Mouse (Mus musculus) heart, embryonic 15.5 days (tissue): Measurements from ENCODE around the gene Odaph. TPM values are rescaled to one million over a fixed set of nuclear protein-coding genes. Genes with fewer than 3 reads are reported as not detected.
"Not testable (repeated sequence)": the region's sequence is repeated elsewhere in the genome, so short reads cannot be mapped to it uniquely, and the experiment has no call there.

Experiments
- ATAC-seq: fragments of 200-750 bp; cut with Nextera tagmentation; replicated peaks from 2 replicates; pipeline ENCODE4 v1.8.0; 2017; ENCODE audit warnings: low read depth, moderate TSS enrichment; ENCODE audit not compliant: insufficient number of reproducible peaks, insufficient read depth, low FRiP score
- H3K27ac ChIP-seq: fragments of 300-500 bp; sonication (generic); 2 replicates; pipeline ENCODE4 v1.5.1; 2015; ENCODE audit warnings: mild to moderate bottlenecking, inconsistent platforms
- H3K27me3 ChIP-seq: fragments of 300-500 bp; sonication (generic); 2 replicates; pipeline ENCODE4 v1.6.1; 2015; ENCODE audit warnings: inconsistent platforms
- H3K36me3 ChIP-seq: fragments of 300-500 bp; sonication (generic); 2 replicates; pipeline ENCODE4 v1.6.1; 2015; ENCODE audit warnings: mild to moderate bottlenecking, inconsistent platforms
- H3K4me1 ChIP-seq: fragments of 300-500 bp; sonication (generic); replicated peaks from 2 replicates; pipeline ENCODE4 v1.6.1; 2015; ENCODE audit warnings: inconsistent platforms
- H3K4me2 ChIP-seq: fragments of 300-500 bp; sonication (generic); 2 replicates; pipeline ENCODE4 v1.6.1; 2015; ENCODE audit warnings: inconsistent platforms, mild to moderate bottlenecking, moderate library complexity
- H3K4me3 ChIP-seq: fragments of 300-500 bp; sonication (generic); 2 replicates; pipeline ENCODE4 v1.5.1; 2015; ENCODE audit warnings: mild to moderate bottlenecking, inconsistent platforms
- H3K9ac ChIP-seq: fragments of 300-500 bp; sonication (generic); 2 replicates; pipeline ENCODE4 v1.6.1; 2015; ENCODE audit warnings: mild to moderate bottlenecking, inconsistent platforms
- H3K9me3 ChIP-seq: fragments of 300-500 bp; sonication (generic); replicated peaks from 2 replicates; pipeline ENCODE4 v1.6.1; 2016; ENCODE audit warnings: inconsistent platforms
- WGBS: fragments of 180-500 bp; shearing (Covaris S2); methylation state at CpG from one replicate; pipeline ENCODE4 v1.1.7; 2015; ENCODE audit warnings: mixed read lengths; 5-methylcytosine and 5-hydroxymethylcytosine counted together
- polyA plus RNA-seq: library from polyadenylated mRNA; unstranded; fragments of >200 nt; fragmentation: Nextera tagmentation; extraction: Ambion mirVana; gene quantifications from 2 replicates; pipeline ENCODE4 v1.2.1, GENCODE M21; 2015

Gene Odaph
- not detected in 2 replicates for polyA plus RNA-seq

DNA sequence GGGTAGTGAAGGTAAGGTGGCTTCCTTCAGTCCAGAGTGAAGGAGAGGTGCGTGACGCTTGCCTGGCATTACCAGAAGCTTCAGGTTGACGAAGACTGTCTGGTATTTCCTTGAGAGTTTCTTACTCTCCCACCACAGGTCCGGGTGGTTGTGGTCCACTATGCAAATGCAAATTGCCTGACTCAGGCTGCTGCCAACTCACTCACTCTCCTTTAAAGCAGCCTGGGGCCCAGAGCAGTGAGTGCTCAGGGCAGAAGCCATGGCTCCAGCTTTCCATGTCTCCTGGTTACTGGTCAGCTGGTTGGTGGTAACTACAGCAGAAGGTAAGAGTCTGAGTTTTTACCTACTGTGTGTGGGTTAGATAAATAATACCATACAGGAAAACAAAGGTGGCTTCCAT is at the start of gene Odaph:
Gene Odaph, plus strand, starts transcription at position 240 of the 400 bp plus-strand sequence.
- Histone ChIP-seq H3K9me3 (no peaks in the 10 kb centered on the region), H3K36me3 (no peaks in the 10 kb centered on the region), H3K27me3 (no peaks in the 10 kb centered on the region), H3K4me3 (no peak within 1 kb of the TSS), H3K4me1 (no peaks in the 10 kb centered on the region), H3K4me2 (no peak within 1 kb of the TSS), H3K9ac (no peak within 1 kb of the TSS), H3K27ac (no peak within 1 kb of the TSS)
- 70% methylated on average over 4 of the region's 4 CpGs for WGBS
- no peak for ATAC-seq

DNA sequence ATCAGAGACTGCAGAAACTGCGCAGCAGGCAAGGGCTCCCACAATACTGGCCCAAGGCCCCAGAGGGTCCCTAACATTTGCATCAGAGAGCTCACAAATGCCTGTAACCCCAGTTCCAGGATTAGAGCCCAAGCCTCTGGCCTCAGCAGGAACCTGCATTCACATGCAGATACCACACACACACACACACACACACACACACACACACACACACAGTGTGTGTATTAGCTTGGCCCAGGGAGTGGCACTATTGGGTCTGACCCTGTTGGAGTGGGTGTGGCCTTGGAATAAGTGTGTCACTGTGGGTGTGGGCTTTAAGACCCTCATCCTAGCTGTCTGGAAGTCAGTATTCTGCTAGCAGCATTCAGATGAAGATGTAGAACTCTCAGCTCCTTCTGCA is 41.7 kb upstream of the Odaph start:
- not testable (repeated sequence) for H3K27me3 ChIP-seq, H3K9me3 ChIP-seq, ATAC-seq, H3K4me2 ChIP-seq, H3K4me1 ChIP-seq, H3K4me3 ChIP-seq, H3K9ac ChIP-seq, H3K27ac ChIP-seq
- 83% methylated on average over 1 of the region's 1 CpGs for WGBS
- peaks cover 22% of the 10 kb centered on the region for H3K36me3 ChIP-seq

DNA sequence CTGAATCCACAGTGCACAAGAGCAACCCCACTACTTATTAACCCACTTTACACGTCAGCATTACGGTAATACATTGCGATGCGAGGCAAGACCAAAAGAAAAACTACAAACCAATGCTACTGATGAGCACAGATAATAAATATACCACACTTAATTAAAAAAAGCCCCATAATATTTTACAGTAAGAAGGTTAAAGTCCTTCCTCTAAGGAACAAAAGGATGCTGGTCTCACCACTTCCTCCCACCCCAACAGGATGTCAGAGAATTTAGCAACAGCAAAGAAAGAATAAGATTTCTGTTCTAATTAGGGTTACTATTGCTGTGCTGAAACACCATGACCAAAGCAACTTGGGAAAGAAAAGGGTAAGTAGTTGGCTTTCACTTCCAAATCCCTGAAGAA is 40.3 kb upstream of the Odaph start:
- Histone ChIP-seq H3K27me3 (no peaks in the 10 kb centered on the region), H3K36me3 (peaks cover 33% of the 10 kb centered on the region), H3K4me2 (no peak overlapping the region), H3K27ac (no peak overlapping the region), H3K4me1 (no peaks in the 10 kb centered on the region), H3K9ac (no peak overlapping the region), H3K4me3 (no peak overlapping the region), H3K9me3 (no peaks in the 10 kb centered on the region)
- no peak for ATAC-seq
- WGBS, result 95% methylated on average over 4 of the region's 4 CpGs

DNA sequence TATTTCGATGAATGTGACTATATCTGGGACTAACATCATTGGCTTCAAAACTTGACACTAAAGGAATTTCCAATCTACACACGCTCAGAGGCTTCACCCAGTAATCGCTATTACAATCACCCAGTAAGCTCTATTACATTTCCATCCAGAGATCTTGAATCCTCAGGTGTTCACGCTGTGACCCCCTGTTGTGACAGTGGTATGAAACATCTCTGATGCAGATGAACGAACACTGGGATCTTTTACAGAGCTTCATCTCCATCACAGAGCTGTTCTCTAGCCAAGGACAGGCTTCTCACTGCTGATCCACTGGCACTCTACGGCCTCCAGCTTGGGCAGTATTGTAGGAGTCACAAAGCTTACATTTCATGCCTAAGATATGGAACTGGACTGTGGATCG is 37.8 kb upstream of the Odaph start:
- no peaks in the 10 kb centered on the region for H3K27me3 ChIP-seq
- H3K36me3 ChIP-seq, result peaks cover 49% of the 10 kb centered on the region
- H3K4me2 ChIP-seq, result no peak overlapping the region
- no peak for ATAC-seq
- H3K9ac ChIP-seq, result no peak overlapping the region
- H3K4me3 ChIP-seq, result no peak overlapping the region
- no peak overlapping the region for H3K27ac ChIP-seq
- WGBS, result 91% methylated on average over 7 of the region's 7 CpGs
- no peaks in the 10 kb centered on the region for H3K4me1 ChIP-seq
- no peaks in the 10 kb centered on the region for H3K9me3 ChIP-seq

DNA sequence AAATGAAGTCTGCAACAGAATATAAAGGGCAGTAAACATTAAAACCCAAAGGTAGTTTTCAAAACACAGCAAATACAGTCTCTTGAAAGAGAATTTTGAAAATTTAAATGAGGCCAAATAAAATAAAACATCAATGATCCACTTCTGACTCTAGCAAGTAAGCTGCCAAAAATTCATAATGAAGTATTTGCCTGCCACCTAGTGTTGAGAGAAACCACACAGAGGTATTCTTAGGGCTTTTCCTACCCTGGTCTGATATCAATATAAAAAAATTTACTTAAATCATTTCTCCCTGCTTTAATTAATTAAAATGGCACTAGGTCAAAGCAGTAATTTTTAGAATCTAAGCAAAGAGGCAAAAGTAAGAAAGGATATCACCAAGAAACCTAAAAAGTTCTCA is 35.9 kb upstream of the Odaph start:
- Histone ChIP-seq H3K36me3 (peaks cover 60% of the 10 kb centered on the region), H3K4me3 (no peak overlapping the region), H3K4me1 (no peaks in the 10 kb centered on the region), H3K9ac (no peak overlapping the region), H3K27me3 (no peaks in the 10 kb centered on the region), H3K27ac (no peak overlapping the region), H3K4me2 (no peak overlapping the region), H3K9me3 (no peaks in the 10 kb centered on the region)
- no peak for ATAC-seq

DNA sequence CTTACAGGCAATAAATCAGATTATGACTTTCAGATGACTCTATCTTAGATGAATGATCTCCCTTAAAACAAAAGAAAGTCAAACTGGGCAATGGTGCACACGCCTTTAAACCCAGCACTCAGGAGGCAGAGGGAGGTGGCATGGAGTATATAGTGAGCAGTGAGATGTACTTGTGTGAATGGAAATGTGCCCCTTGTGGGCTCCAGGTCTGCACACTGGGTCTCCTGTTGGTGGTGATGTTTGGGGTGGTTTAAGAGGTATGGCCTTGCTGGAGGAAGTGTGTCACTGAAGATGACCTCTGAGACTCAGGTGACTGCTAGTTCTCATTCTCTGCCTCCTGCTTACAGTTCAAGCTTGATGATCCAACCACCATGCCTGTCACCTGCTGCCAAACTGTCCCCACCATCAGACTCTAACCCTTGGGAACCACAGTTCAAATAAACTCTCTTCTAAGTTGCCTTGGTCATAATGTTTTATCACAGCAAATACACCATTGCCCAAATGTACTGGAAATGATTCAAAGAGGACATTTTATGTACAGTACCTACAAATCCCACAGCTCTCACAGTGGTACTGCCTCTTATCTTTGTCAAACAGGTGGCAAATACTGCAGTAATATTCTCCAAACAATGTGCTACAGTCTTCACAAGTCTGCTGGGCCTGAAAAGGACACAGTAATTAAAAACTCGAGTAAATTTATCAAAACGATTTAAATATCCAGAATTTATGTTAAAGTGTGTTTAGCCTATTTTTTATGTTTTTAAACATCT is 30.1 kb upstream of the Odaph start:
- H3K4me3 ChIP-seq, result no peak overlapping the region
- no peaks in the 10 kb centered on the region for H3K27me3 ChIP-seq
- H3K9me3 ChIP-seq, result no peaks in the 10 kb centered on the region
- no peak for ATAC-seq
- peaks cover 36% of the 10 kb centered on the region for H3K36me3 ChIP-seq
- H3K9ac ChIP-seq, result no peak overlapping the region
- no peak overlapping the region for H3K27ac ChIP-seq
- peaks cover 22% of the 10 kb centered on the region for H3K4me1 ChIP-seq
- WGBS, result 90% methylated on average over 3 of the region's 3 CpGs
- no peak overlapping the region for H3K4me2 ChIP-seq

DNA sequence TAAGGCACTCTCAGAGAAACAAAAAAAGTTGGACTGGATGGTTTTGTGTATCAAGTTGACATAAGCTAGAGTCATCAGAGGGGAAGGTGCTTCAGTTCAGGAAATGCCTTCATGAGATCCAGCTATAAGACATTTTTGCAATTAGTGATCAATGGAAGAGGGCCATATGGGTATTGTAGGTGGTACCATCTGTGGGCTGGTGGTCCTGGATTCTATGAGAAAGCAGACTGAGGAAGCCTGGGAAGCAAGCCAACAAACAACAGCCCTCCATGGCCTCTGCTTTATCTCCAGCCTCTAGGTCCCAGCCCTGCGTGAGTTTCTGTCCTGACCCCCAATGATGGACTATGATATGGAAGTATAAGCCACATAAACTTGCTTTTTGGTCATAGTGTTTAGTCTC is 28.2 kb upstream of the Odaph start:
- Histone ChIP-seq H3K27ac (no peak overlapping the region), H3K4me3 (no peak overlapping the region), H3K4me1 (peaks cover 28% of the 10 kb centered on the region), H3K36me3 (peaks cover 21% of the 10 kb centered on the region), H3K4me2 (no peak overlapping the region), H3K27me3 (no peaks in the 10 kb centered on the region), H3K9me3 (no peaks in the 10 kb centered on the region), H3K9ac (no peak overlapping the region)
- WGBS, result 48% methylated on average over 1 of the region's 1 CpGs
- no peak for ATAC-seq

DNA sequence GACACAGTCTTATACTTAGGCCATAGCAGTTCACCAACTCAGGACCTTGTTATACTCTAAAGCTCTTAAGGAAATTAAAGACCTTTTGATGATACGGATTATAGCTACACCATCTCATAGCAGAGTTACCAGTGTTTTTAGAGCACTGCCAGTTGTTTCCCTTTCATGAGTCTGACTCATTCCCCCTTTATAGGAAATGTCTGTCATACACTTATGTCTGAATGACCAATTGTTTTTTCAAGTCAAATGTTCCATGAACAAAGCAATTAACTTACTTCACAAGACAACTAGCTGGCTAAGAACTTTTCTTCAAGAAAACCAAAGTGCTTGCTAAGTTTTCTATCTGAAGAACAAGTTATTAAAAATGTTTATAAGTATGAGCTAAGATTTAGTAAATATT is 27.3 kb upstream of the Odaph start:
- peaks cover 30% of the 10 kb centered on the region for H3K4me1 ChIP-seq
- H3K36me3 ChIP-seq, result peaks cover 17% of the 10 kb centered on the region
- no peak overlapping the region; the same call in 1 of the 2 replicates for H3K27ac ChIP-seq
- H3K9me3 ChIP-seq, result no peaks in the 10 kb centered on the region
- no peak overlapping the region for H3K4me3 ChIP-seq
- WGBS, result 62% methylated on average over 1 of the region's 1 CpGs
- peak overlapping the region; percentile 65 for H3K4me2 ChIP-seq
- H3K27me3 ChIP-seq, result no peaks in the 10 kb centered on the region
- ATAC-seq, result no peak
- H3K9ac ChIP-seq, result no peak overlapping the region

DNA sequence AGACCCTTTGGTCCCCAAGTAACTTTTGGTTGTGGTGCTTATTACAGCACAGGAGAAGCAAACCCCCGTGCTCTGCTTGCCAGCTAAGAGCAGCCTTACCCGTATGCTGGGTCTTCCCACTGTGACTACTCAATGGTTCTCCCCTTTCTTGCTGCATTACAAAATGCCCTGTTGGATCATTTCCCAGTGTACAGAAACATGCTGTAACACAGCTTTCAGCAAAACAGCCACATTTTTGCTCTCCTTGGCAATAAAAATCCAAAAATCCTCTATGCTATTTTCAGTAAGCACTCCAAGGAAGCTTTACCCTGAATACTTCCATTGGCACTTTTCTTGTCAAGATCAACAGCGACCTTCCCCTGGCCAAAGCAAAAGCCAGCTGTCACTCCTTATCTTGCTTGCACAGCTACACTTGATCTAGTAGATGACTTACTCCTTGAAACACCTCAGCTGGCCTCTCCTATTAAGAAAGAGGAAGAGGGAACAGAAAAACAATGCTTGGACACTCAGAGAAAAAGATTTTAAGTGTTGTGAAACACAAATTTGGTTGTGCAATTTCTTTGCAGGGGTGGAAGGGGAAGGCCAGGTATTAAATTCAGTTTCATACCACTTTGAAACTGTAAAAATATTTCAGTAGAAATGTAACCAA is 26.5 kb upstream of the Odaph start:
- peaks cover 12% of the 10 kb centered on the region for H3K36me3 ChIP-seq
- H3K4me2 ChIP-seq, result peak overlapping the region; percentile 65
- no peaks in the 10 kb centered on the region for H3K9me3 ChIP-seq
- peak overlapping the region; percentile 36 for H3K9ac ChIP-seq
- peaks cover 30% of the 10 kb centered on the region for H3K4me1 ChIP-seq
- H3K4me3 ChIP-seq, result peak overlapping the region; percentile 27
- H3K27ac ChIP-seq, result peak overlapping the region; percentile 99
- 23% methylated on average over 3 of the region's 3 CpGs for WGBS
- no peak for ATAC-seq
- no peaks in the 10 kb centered on the region for H3K27me3 ChIP-seq

DNA sequence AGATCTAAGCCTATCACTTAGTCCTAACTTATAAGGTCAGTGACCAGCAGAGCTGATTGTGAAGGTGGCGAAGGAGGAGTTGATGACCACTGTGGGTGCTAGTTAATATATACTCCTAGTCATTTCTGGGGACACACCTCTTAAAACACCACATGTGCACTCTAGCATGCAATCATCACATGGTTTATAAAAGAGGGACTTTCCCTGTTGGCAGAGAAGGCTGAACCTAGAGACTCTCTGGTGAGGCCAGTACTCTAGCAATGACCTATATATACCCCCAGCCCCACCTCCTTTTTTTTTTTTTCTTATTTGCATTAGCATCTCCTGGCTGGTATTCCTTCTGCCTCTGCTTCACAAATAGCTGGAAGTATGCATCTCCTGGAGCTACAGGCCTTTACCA is 25.9 kb upstream of the Odaph start:
- 88% methylated on average over 1 of the region's 1 CpGs for WGBS
- peak overlapping the region; percentile 99 for H3K27ac ChIP-seq

DNA sequence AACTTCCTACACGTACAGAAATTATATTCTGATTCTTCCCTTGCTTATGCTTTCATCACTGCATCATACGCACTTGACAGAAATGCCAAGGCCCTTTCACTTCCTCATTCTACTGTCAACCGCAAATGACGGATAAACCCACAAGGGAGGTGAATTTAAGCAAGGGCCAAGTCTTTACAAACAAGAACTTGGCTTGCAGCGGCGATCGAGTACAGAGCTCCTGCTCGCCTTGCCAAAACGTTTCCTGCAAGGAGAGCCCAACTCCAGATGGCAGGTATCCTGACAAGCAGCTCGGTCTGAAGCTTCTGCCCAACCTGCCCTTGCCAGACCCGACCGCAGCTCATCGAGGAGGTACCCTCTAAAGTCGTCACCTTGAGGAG is 25.0 kb upstream of the Odaph start:
- Histone ChIP-seq H3K4me2 (peak overlapping the region; percentile 65), H3K27ac (peak overlapping the region; percentile 99), H3K36me3 (peaks cover 2% of the 10 kb centered on the region), H3K9me3 (no peaks in the 10 kb centered on the region), H3K4me3 (peak overlapping the region; percentile 74), H3K27me3 (no peaks in the 10 kb centered on the region), H3K9ac (peak overlapping the region; percentile 74), H3K4me1 (peaks cover 30% of the 10 kb centered on the region)
- no peak for ATAC-seq
- under 1% methylated on average over 14 of the region's 14 CpGs for WGBS

More for the DNA sequence above, 25.9 kb upstream of the Odaph start:
- Histone ChIP-seq H3K9me3 (no peaks in the 10 kb centered on the region), H3K27me3 (no peaks in the 10 kb centered on the region), H3K4me2 (peak overlapping the region; percentile 65), H3K4me3 (peak overlapping the region; percentile 74), H3K9ac (peak overlapping the region; percentile 74), H3K36me3 (peaks cover 10% of the 10 kb centered on the region), H3K4me1 (peaks cover 30% of the 10 kb centered on the region)
- ATAC-seq, result no peak
